Mouse (Mus musculus): ENCODE measurements around the gene Mpzl2. TPM values are rescaled to one million over a fixed set of nuclear protein-coding genes. Genes with fewer than 3 reads are reported as not detected.

Mpzl2 gene
- polyA plus RNA-seq, 1 experiment from 2014 or later: 46.2 TPM

DNA sequence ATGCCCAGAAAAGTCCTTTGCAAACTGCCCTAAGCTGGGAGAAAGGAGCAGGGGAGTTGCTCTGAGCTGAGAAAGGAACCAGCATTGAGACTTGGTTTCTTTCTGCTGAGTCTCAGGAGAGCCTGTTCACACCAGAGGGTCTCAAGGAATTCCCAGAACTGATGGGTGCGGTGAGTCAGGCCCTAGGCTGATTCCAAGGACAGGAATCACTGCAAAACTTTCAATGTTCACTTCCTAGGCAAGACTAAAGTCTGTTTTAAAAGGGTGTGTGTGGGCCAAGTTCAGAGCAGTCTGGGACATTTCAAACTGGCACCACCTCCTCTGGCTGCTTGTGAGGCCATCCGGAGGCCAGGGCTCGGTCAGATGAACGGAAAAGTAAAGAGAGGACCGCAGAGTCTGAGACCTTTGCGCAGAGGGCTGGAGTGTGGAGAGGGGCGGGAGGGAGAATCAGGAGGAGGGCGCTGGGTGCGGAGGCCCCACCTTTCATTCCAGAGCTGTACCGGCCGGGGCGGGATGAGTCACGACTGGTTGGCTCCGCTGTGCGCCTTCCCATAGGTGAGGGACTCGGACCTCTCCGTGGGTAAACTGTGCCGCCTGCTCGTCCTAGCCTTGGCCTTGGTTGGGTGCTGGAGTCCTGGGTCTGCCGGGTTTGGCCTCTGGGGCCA, 2.6 kb downstream of the Mpzl2 start:
- Histone ChIP-seq H3K4me1 (ENCODE audit: control insufficient read depth, insufficient read depth, low read length) (peaks cover 7% of the 10 kb centered on the region; the same call in 1 of the 2 replicates), H3K4me2 (ENCODE audit: low read depth, low read length) (peak overlapping the region; percentile 52), H3K27me3 (ENCODE audit: control insufficient read depth, insufficient read depth, low read length) (no peaks in the 10 kb centered on the region), H3K4me3 (replicated peaks; ENCODE audit: low read length) (peak overlapping the region; percentile 51), H3K9me3 (replicated peaks; ENCODE audit: control insufficient read depth, low read length) (no peaks in the 10 kb centered on the region), H3K36me3 (ENCODE audit: control insufficient read depth, insufficient read depth, low read length) (no peaks in the 10 kb centered on the region), H3K27ac (ENCODE audit: low read length) (peak overlapping the region; percentile 92), H3K9ac (ENCODE audit: low read length) (peak overlapping the region; percentile 73)
- ATAC-seq (ENCODE audit: insufficient read depth, low FRiP score): peak; percentile 96
- WGBS: under 1% methylated on average over 20 of the region's 20 CpGs

DNA sequence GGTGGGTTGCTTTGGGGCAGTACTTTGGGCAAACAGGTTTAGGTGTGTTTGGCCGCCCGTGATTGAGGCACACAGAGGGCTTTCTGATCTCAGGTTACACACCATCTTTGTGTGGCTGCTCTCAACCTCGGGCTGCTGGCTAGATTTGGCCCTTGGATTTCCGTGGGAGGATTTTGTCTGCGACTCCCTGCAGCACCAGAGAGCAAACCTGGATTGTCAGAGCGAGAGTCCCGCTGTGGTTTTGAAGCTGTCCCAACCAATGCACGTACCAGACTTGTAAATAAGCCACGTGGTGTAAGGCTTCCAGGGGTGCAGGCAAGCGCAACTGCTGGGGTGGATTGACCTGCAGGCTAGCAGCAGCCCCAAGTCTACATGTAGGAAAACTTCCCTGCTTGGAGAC, 3.3 kb downstream of the Mpzl2 start:
- Histone ChIP-seq H3K4me3 (replicated peaks; ENCODE audit: low read length) (peak overlapping the region; percentile 51), H3K36me3 (ENCODE audit: control insufficient read depth, insufficient read depth, low read length) (no peaks in the 10 kb centered on the region), H3K27me3 (ENCODE audit: control insufficient read depth, insufficient read depth, low read length) (no peaks in the 10 kb centered on the region), H3K27ac (ENCODE audit: low read length) (peak overlapping the region; percentile 92), H3K9me3 (replicated peaks; ENCODE audit: control insufficient read depth, low read length) (no peaks in the 10 kb centered on the region), H3K4me1 (ENCODE audit: control insufficient read depth, insufficient read depth, low read length) (peaks cover 7% of the 10 kb centered on the region; the same call in 1 of the 2 replicates), H3K9ac (ENCODE audit: low read length) (peak overlapping the region; percentile 73), H3K4me2 (ENCODE audit: low read depth, low read length) (peak overlapping the region; percentile 52)
- no peak for ATAC-seq (ENCODE audit: insufficient read depth, low FRiP score)
- WGBS: 3% methylated on average over 10 of the region's 10 CpGs

DNA sequence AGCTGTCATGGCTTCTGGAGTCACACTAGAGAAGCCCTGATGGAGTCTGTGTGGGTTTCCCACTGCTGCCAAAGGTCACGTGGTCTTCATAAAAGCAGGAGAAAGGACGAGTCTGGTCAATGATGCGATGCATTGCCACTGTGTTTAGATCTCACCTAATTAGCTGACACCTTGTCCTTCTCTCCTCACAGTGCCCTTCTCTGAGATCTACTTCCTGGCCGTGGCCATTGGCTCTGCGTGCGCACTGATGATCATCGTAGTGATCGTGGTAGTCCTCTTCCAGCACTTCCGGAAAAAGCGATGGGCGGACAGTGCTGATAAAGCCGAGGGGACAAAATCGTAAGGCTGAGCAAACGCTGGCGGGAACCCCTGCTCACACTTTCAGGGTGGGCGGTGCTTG, 7.4 kb downstream of the Mpzl2 start:
- Histone ChIP-seq H3K4me2 (ENCODE audit: low read depth, low read length) (no peak overlapping the region), H3K36me3 (ENCODE audit: control insufficient read depth, insufficient read depth, low read length) (no peaks in the 10 kb centered on the region), H3K9ac (ENCODE audit: low read length) (no peak overlapping the region), H3K9me3 (replicated peaks; ENCODE audit: control insufficient read depth, low read length) (no peaks in the 10 kb centered on the region), H3K27ac (ENCODE audit: low read length) (peak overlapping the region; percentile 55; the same call in 1 of the 2 replicates), H3K4me3 (replicated peaks; ENCODE audit: low read length) (no peak overlapping the region), H3K27me3 (ENCODE audit: control insufficient read depth, insufficient read depth, low read length) (no peaks in the 10 kb centered on the region), H3K4me1 (ENCODE audit: control insufficient read depth, insufficient read depth, low read length) (peaks cover 3% of the 10 kb centered on the region; the same call in 1 of the 2 replicates)
- WGBS: 89% methylated on average over 16 of the region's 16 CpGs
- no peak for ATAC-seq (ENCODE audit: insufficient read depth, low FRiP score)

- WGBS: 28% methylated on average over 4 of the region's 4 CpGs
- Histone ChIP-seq H3K27ac (ENCODE audit: low read length) (no peak overlapping the region), H3K36me3 (ENCODE audit: control insufficient read depth, insufficient read depth, low read length) (no peaks in the 10 kb centered on the region; the same call in 1 of the 2 replicates), H3K4me2 (ENCODE audit: low read depth, low read length) (no peak overlapping the region), H3K9ac (ENCODE audit: low read length) (no peak overlapping the region), H3K4me3 (replicated peaks; ENCODE audit: low read length) (no peak overlapping the region), H3K4me1 (ENCODE audit: control insufficient read depth, insufficient read depth, low read length) (no peaks in the 10 kb centered on the region), H3K27me3 (ENCODE audit: control insufficient read depth, insufficient read depth, low read length) (no peaks in the 10 kb centered on the region), H3K9me3 (replicated peaks; ENCODE audit: control insufficient read depth, low read length) (no peaks in the 10 kb centered on the region)
- no peak for ATAC-seq (ENCODE audit: insufficient read depth, low FRiP score)
Measured at GRCm38 (mm10) chr9:45048511-45048910, 8.9 kb downstream of the Mpzl2 start.

GRCm38 (mm10) chr9:45049731-45050130, 10.1 kb downstream of the Mpzl2 start:
- H3K27ac ChIP-seq (ENCODE audit: low read length): no peak overlapping the region
- no peaks in the 10 kb centered on the region; the same call in 1 of the 2 replicates for H3K36me3 ChIP-seq (ENCODE audit: control insufficient read depth, insufficient read depth, low read length)
- H3K9ac ChIP-seq (ENCODE audit: low read length): no peak overlapping the region
- H3K4me1 ChIP-seq (ENCODE audit: control insufficient read depth, insufficient read depth, low read length): no peaks in the 10 kb centered on the region
- no peak overlapping the region for H3K4me2 ChIP-seq (ENCODE audit: low read depth, low read length)
- H3K4me3 ChIP-seq (replicated peaks; ENCODE audit: low read length): no peak overlapping the region
- H3K9me3 ChIP-seq (replicated peaks; ENCODE audit: control insufficient read depth, low read length): no peaks in the 10 kb centered on the region
- no peaks in the 10 kb centered on the region for H3K27me3 ChIP-seq (ENCODE audit: control insufficient read depth, insufficient read depth, low read length)
- WGBS: 81% methylated on average over 1 of the region's 1 CpGs
- ATAC-seq (ENCODE audit: insufficient read depth, low FRiP score): no peak

GRCm38 (mm10) chr9:45050301-45050700, 10.7 kb downstream of the Mpzl2 start:
- 86% methylated on average over 2 of the region's 2 CpGs for WGBS
- H3K4me2 ChIP-seq (ENCODE audit: low read depth, low read length): no peak overlapping the region
- no peaks in the 10 kb centered on the region for H3K27me3 ChIP-seq (ENCODE audit: control insufficient read depth, insufficient read depth, low read length)
- H3K9ac ChIP-seq (ENCODE audit: low read length): no peak overlapping the region
- no peaks in the 10 kb centered on the region for H3K9me3 ChIP-seq (replicated peaks; ENCODE audit: control insufficient read depth, low read length)
- no peak for ATAC-seq (ENCODE audit: insufficient read depth, low FRiP score)
- no peaks in the 10 kb centered on the region; the same call in 1 of the 2 replicates for H3K36me3 ChIP-seq (ENCODE audit: control insufficient read depth, insufficient read depth, low read length)
- H3K27ac ChIP-seq (ENCODE audit: low read length): no peak overlapping the region
- no peaks in the 10 kb centered on the region for H3K4me1 ChIP-seq (ENCODE audit: control insufficient read depth, insufficient read depth, low read length)
- no peak overlapping the region for H3K4me3 ChIP-seq (replicated peaks; ENCODE audit: low read length)

DNA sequence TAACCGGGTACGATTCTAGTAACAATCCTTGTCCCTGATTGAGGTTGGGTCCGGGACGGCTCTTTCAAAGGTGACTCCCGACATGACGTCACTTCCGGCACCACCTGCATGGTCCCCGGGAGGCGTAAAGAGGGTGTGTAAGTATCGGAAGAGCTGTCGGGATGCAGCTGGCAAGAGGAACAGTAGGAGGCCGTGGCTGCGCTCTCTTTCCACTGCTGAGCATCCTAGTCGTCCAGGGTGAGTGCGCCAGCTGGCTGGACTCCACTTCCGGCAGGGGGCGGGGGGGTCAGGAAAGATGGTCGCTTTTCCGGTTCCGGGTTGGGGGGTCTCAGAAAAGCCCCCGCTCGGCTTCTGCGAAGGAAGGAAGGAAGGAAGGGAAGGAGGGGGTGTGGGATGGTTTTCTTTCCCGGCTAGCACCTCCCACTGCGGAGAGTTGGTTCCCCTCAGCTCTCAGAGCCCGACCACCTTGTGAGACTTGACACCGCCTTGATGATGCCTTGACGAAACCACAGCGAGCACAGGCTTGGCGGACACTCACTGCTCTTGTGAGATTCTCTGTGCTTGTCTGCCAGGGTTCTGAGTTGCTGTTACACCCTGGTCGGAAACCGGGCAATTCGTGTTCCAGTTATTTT, 15.6 kb downstream of the Mpzl2 start, which contains the start of gene Mpzl3:
Gene Mpzl3 (plus strand): TSS at position 105 of the 632 bp plus-strand sequence.
- Histone ChIP-seq H3K4me1 (ENCODE audit: control insufficient read depth, insufficient read depth, low read length) (no peaks in the 10 kb centered on the region), H3K9ac (ENCODE audit: low read length) (peak within 1 kb of the TSS; percentile 81), H3K27ac (ENCODE audit: low read length) (peak within 1 kb of the TSS; percentile 97), H3K36me3 (ENCODE audit: control insufficient read depth, insufficient read depth, low read length) (no peaks in the 10 kb centered on the region; the same call in 1 of the 2 replicates), H3K4me3 (replicated peaks; ENCODE audit: low read length) (peak within 1 kb of the TSS; percentile 77), H3K9me3 (replicated peaks; ENCODE audit: control insufficient read depth, low read length) (no peaks in the 10 kb centered on the region), H3K27me3 (ENCODE audit: control insufficient read depth, insufficient read depth, low read length) (no peaks in the 10 kb centered on the region), H3K4me2 (ENCODE audit: low read depth, low read length) (peak within 1 kb of the TSS; percentile 91)
- WGBS: under 1% methylated on average over 33 of the region's 33 CpGs
- ATAC-seq (ENCODE audit: insufficient read depth, low FRiP score): peak; percentile 89

- WGBS: 32% methylated on average over 5 of the region's 5 CpGs
- Histone ChIP-seq H3K9ac (ENCODE audit: low read length) (no peak overlapping the region), H3K27ac (ENCODE audit: low read length) (no peak overlapping the region), H3K4me1 (ENCODE audit: control insufficient read depth, insufficient read depth, low read length) (no peaks in the 10 kb centered on the region), H3K4me2 (ENCODE audit: low read depth, low read length) (no peak overlapping the region), H3K9me3 (replicated peaks; ENCODE audit: control insufficient read depth, low read length) (no peaks in the 10 kb centered on the region), H3K27me3 (ENCODE audit: control insufficient read depth, insufficient read depth, low read length) (no peaks in the 10 kb centered on the region), H3K4me3 (replicated peaks; ENCODE audit: low read length) (no peak overlapping the region), H3K36me3 (ENCODE audit: control insufficient read depth, insufficient read depth, low read length) (no peaks in the 10 kb centered on the region)
- ATAC-seq (ENCODE audit: insufficient read depth, low FRiP score): no peak
Measured at GRCm38 (mm10) chr9:45058304-45058940, 18.8 kb downstream of the Mpzl2 start.

GRCm38 (mm10) chr9:45060151-45060550, 20.6 kb downstream of the Mpzl2 start:
- WGBS: 42% methylated on average over 7 of the region's 7 CpGs
- Histone ChIP-seq H3K9me3 (replicated peaks; ENCODE audit: control insufficient read depth, low read length) (no peaks in the 10 kb centered on the region), H3K4me1 (ENCODE audit: control insufficient read depth, insufficient read depth, low read length) (no peaks in the 10 kb centered on the region), H3K27ac (ENCODE audit: low read length) (peak overlapping the region; percentile 86), H3K4me2 (ENCODE audit: low read depth, low read length) (no peak overlapping the region; the same call in 1 of the 2 replicates), H3K36me3 (ENCODE audit: control insufficient read depth, insufficient read depth, low read length) (no peaks in the 10 kb centered on the region), H3K4me3 (replicated peaks; ENCODE audit: low read length) (no peak overlapping the region), H3K27me3 (ENCODE audit: control insufficient read depth, insufficient read depth, low read length) (no peaks in the 10 kb centered on the region), H3K9ac (ENCODE audit: low read length) (no peak overlapping the region; the same call in 1 of the 2 replicates)
- ATAC-seq (ENCODE audit: insufficient read depth, low FRiP score): peak; percentile 57; the same call in 1 of the 2 replicates
